Mouse (Mus musculus) thymus, adult 2 months (tissue): ENCODE measurements around the gene Tnrc6b. TPM values are rescaled to one million over a fixed set of nuclear protein-coding genes. Genes with fewer than 3 reads are reported as not detected.

Experiments used
- DNase-seq: peaks from one replicate; pipeline ENCODE4 v3.0.0; 2021
- H3K27ac ChIP-seq: fragments of 200-500 bp; 2 replicates; pipeline ENCODE4 v1.5.1; 2012; ENCODE audit warnings: low read length, control low read depth; ENCODE audit not compliant: control insufficient read depth, insufficient read depth
- H3K27me3 ChIP-seq: fragments of 200-500 bp; 2 replicates; pipeline ENCODE4 v1.6.1; 2012; ENCODE audit warnings: mild to moderate bottlenecking, low read length, moderate library complexity, mixed read lengths; ENCODE audit not compliant: control insufficient read depth, insufficient read depth
- H3K36me3 ChIP-seq: fragments of 200-500 bp; 2 replicates; pipeline ENCODE4 v1.6.1; 2012; ENCODE audit warnings: mild to moderate bottlenecking, low read length, moderate library complexity; ENCODE audit not compliant: control insufficient read depth, insufficient read depth
- H3K4me1 ChIP-seq: fragments of 200-500 bp; replicated peaks from 2 replicates; pipeline ENCODE4 v1.6.1; 2012; ENCODE audit warnings: low read length; ENCODE audit not compliant: control insufficient read depth, insufficient read depth
- H3K4me3 ChIP-seq: fragments of 200-500 bp; 2 replicates; pipeline ENCODE4 v1.5.1; 2012; ENCODE audit warnings: mild to moderate bottlenecking, low read length, control low read depth, moderate library complexity; ENCODE audit not compliant: control insufficient read depth, insufficient read depth
- CTCF ChIP-seq: fragments of 200-500 bp; IDR thresholded peaks from 2 replicates; pipeline ENCODE4 v1.5.1; 2012; ENCODE audit warnings: mild to moderate bottlenecking, control low read depth, low read length, moderate library complexity, borderline replicate concordance; ENCODE audit not compliant: control insufficient read depth, poor library complexity, insufficient read depth; ENCODE audit errors: extremely low read depth
- POLR2A ChIP-seq: fragments of 200-500 bp; IDR thresholded peaks from 2 replicates; pipeline ENCODE4 v1.6.1; 2012; ENCODE audit warnings: mild to moderate bottlenecking, low read length, control low read depth, moderate library complexity; ENCODE audit not compliant: control insufficient read depth, poor library complexity, insufficient read depth; ENCODE audit errors: extremely low read depth
- WGBS: fragments of 180-500 bp; shearing (Covaris S2); methylation state at CpG from one replicate; pipeline ENCODE4 v1.1.7; 2018; 5-methylcytosine and 5-hydroxymethylcytosine counted together
- polyA plus RNA-seq: library from polyadenylated mRNA; depleted of rRNA; stranded (reverse); fragments of >200 nt; gene quantifications from 2 replicates; pipeline ENCODE4 v1.2.3, GENCODE M21; 2012

The Tnrc6b gene
- polyA plus RNA-seq, 1 experiment = 57.9 TPM

DNA sequence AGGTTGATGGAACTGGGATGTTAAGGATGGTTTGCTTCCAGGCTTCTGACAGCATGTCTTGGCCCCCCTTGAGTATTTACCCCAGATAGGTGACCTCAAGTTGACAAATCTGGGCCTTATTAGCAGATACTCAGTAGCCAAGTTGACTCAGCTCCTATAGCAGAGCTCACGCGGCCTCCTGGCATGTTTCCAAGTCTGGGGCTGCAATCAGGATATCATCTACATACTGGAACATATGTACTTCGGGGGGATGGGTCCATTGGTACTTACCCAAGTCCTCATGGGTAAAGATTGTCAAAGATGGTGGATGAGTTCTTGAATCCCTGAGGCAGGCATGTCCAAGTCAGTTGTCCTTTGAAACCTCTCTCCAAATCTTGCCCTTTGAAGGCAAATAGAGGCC is 67.9 kb downstream of the Tnrc6b start:
- 89% methylated on average over 3 of the region's 3 CpGs for WGBS
- Histone ChIP-seq H3K36me3 (no peaks in the 10 kb centered on the region), H3K4me3 (no peak overlapping the region), H3K27ac (no peak overlapping the region), H3K27me3 (no peaks in the 10 kb centered on the region), H3K4me1 (no peaks in the 10 kb centered on the region)
- no peak for DNase-seq
- no peak for TF ChIP-seq POLR2A
- no peak for TF ChIP-seq CTCF

DNA sequence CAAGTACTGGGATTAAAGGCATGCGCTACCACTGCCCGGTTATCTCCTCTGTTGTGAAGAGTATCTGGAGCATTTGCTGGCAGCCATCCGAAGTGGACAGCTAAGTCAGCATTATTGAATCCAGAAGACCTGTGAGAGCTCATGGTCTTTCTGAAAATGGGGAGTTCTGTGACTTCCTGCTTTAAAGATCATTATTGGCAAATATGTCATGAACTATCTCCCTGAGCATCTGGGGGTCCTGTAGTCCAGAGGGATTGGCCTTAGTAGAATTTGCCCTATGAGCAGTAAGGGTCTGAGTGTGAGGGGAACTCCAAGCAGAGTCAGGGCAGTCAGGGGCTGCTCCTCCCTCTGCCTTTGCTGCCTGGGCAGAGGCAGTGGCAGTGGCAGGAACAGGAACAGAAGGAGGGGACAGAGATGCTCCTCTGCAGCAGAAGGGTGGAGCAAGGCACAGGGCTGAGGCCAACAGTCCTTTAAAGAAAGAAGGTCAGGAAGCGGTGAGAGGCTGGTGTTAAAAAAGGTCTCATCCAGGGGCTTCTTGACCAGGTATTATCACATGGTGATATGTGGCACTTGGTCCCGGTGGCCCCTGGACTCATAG is 69.1 kb downstream of the Tnrc6b start:
- Histone ChIP-seq H3K4me3 (no peak overlapping the region), H3K27me3 (no peaks in the 10 kb centered on the region), H3K36me3 (no peaks in the 10 kb centered on the region; the same call in 1 of the 2 replicates), H3K4me1 (no peaks in the 10 kb centered on the region), H3K27ac (no peak overlapping the region)
- TF ChIP-seq POLR2A (no peak), CTCF (no peak)
- 93% methylated on average over 5 of the region's 5 CpGs for WGBS
- no peak for DNase-seq

GRCm38 (mm10) chr15:80781218-80781806 is 70.2 kb downstream of the Tnrc6b start:
- 96% methylated on average over 5 of the region's 5 CpGs for WGBS
- no peaks in the 10 kb centered on the region; the same call in 1 of the 2 replicates for H3K36me3 ChIP-seq

GRCm38 (mm10) chr15:80784553-80784971 is 73.4 kb downstream of the Tnrc6b start:
- 88% methylated on average over 7 of the region's 7 CpGs for WGBS
- Histone ChIP-seq H3K4me1 (no peaks in the 10 kb centered on the region; the same call in 1 of the 2 replicates), H3K36me3 (no peaks in the 10 kb centered on the region; the same call in none of the 2 replicates), H3K4me3 (no peak overlapping the region), H3K27me3 (no peaks in the 10 kb centered on the region), H3K27ac (no peak overlapping the region)
- TF ChIP-seq POLR2A (no peak), CTCF (no peak)
- DNase-seq = no peak

More at GRCm38 (mm10) chr15:80781218-80781806, 70.2 kb downstream of the Tnrc6b start:
- no peak overlapping the region for H3K27ac ChIP-seq
- H3K27me3 ChIP-seq = no peaks in the 10 kb centered on the region
- no peak for DNase-seq
- no peaks in the 10 kb centered on the region for H3K4me1 ChIP-seq
- TF ChIP-seq POLR2A (no peak), CTCF (no peak)
- H3K4me3 ChIP-seq = no peak overlapping the region

GRCm38 (mm10) chr15:80785699-80786098 is 74.6 kb downstream of the Tnrc6b start:
- Histone ChIP-seq H3K4me3 (no peak overlapping the region), H3K27ac (no peak overlapping the region), H3K36me3 (no peaks in the 10 kb centered on the region; the same call in none of the 2 replicates), H3K4me1 (no peaks in the 10 kb centered on the region; the same call in 1 of the 2 replicates), H3K27me3 (no peaks in the 10 kb centered on the region)
- 97% methylated on average over 1 of the region's 1 CpGs for WGBS
- TF ChIP-seq POLR2A (no peak), CTCF (no peak)
- DNase-seq = no peak

DNA sequence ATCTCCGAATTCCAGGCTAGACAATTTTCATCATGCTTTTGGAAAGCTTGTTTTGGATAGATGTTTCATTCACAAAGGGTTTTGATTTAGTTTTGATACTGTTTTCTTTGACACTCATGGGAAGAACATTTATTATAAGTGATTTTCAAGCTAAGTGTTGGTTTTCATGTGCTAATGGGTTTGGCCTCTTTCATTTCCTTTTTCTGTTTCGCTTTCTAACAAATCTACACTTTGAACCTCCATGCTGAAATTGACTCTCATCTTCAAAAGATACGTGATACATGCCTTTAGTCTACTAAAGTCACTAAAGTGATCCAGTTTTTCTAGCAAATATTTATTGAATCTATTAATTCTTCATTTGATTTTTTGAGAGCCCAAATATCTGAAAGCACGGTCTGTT is 76.6 kb downstream of the Tnrc6b start:
- H3K27me3 ChIP-seq = no peaks in the 10 kb centered on the region
- no peak overlapping the region for H3K4me3 ChIP-seq
- no peaks in the 10 kb centered on the region; the same call in none of the 2 replicates for H3K36me3 ChIP-seq
- H3K27ac ChIP-seq = no peak overlapping the region
- DNase-seq = no peak
- no peak for TF ChIP-seq POLR2A
- no peak for TF ChIP-seq CTCF
- WGBS = 81% methylated on average over 4 of the region's 4 CpGs
- H3K4me1 ChIP-seq = no peaks in the 10 kb centered on the region; the same call in 1 of the 2 replicates
